Comparison of ENCODE assay signal across 13 mouse cellular contexts in genomic region chr2:159491090-159491489, GRCm38 (mm10).
A peak's percentile ranks its signal among the peaks of the same experiment; 100 is the strongest.
DNase-seq lines count a peak whose midpoint lies in the region; ATAC-seq lines count a peak whose summit lies in the region.
"Had no signal": no experiment of that assay in that cellular context is flagged by ENCODE, and none has a peak within 500 bp of the region (broad histone marks: within the 10 kb centered on the region; RNA-seq: fewer than 3 reads in every experiment).

No protein-coding gene starts in this region.

- 59% methylated on average over 3 of the region's 3 CpGs for WGBS in heart, embryonic 12.5 days
- 62% methylated on average over 3 of the region's 3 CpGs for WGBS in neural tube, embryonic 11.5 days

- no peak overlapping the region for H3K9ac ChIP-seq in heart, embryonic 12.5 days
- H3K9ac ChIP-seq in neural tube, embryonic 11.5 days (ENCODE audit: low read length) = no peak overlapping the region
- H3K9ac ChIP-seq: lung, embryonic 15.5 days had no signal

- H3K36me3 ChIP-seq in heart, embryonic 12.5 days = no peaks in the 10 kb centered on the region
- no peaks in the 10 kb centered on the region for H3K36me3 ChIP-seq in neural tube, embryonic 11.5 days (ENCODE audit: control insufficient read depth, insufficient read depth, low read length)
- H3K36me3 ChIP-seq: lung, embryonic 15.5 days had no signal

- H3K27me3 ChIP-seq in heart, embryonic 12.5 days (replicated peaks) = no peaks in the 10 kb centered on the region
- no peaks in the 10 kb centered on the region for H3K27me3 ChIP-seq in neural tube, embryonic 11.5 days (ENCODE audit: control insufficient read depth, insufficient read depth, low read length)
- H3K27me3 ChIP-seq: CH12.LX; lung, embryonic 15.5 days had no signal

- intact Hi-C loops in gastrocnemius, postnatal 14 days (cut with DNase I; ENCODE audit: low total_unique reads) = no loop called here

- H3K27ac ChIP-seq in heart, embryonic 12.5 days (ENCODE audit: poor library complexity, severe bottlenecking) = no peak overlapping the region
- H3K27ac ChIP-seq in neural tube, embryonic 11.5 days (ENCODE audit: low read depth, low read length) = no peak overlapping the region
- H3K27ac ChIP-seq: left cerebral cortex, adult 2 months; lung, embryonic 15.5 days had no signal

- no peaks in the 10 kb centered on the region for H3K9me3 ChIP-seq in heart, embryonic 12.5 days (replicated peaks)
- H3K9me3 ChIP-seq in neural tube, embryonic 11.5 days (ENCODE audit: control insufficient read depth, low read length) = no peaks in the 10 kb centered on the region
- H3K9me3 ChIP-seq: lung, embryonic 15.5 days had no signal

- no peak overlapping the region for H3K4me2 ChIP-seq in heart, embryonic 12.5 days
- H3K4me2 ChIP-seq in neural tube, embryonic 11.5 days (ENCODE audit: low read depth) = no peak overlapping the region
- H3K4me2 ChIP-seq: lung, embryonic 15.5 days had no signal

- 0 out of 2 replicates have a peak, but pooled peaks cover 3% of the 10 kb centered on the region for H3K4me1 ChIP-seq in heart, embryonic 12.5 days (replicated peaks)
- no peaks in the 10 kb centered on the region for H3K4me1 ChIP-seq in neural tube, embryonic 11.5 days (ENCODE audit: control insufficient read depth, insufficient read depth, low read length)
- H3K4me1 ChIP-seq: lung, embryonic 15.5 days had no signal

- peak; percentile 70 to 81 for DNase-seq in heart, adult 18-20 months
- DNase-seq in neural tube, embryonic 11.5 days (ENCODE audit: low spot score) = peak; percentile 30
- no peak for DNase-seq in neural tube, embryonic 10.5 days (ENCODE audit: extremely low spot score, low spot score)
- peak; percentile 77 for DNase-seq in gastrocnemius, postnatal 14 days
- peak; percentile 52 for DNase-seq in ovary, postnatal 14 days (ENCODE audit: low spot score)
- no peak for DNase-seq in layer of hippocampus, adult 9-11 months
- DNase-seq in thymus, adult 18-20 months = no peak
- DNase-seq: cerebellum, postnatal 36 days; thymus, postnatal 14 days had no signal

- ATAC-seq in heart, embryonic 12.5 days (ENCODE audit: insufficient number of reproducible peaks, low FRiP score) = no peak
- no peak for ATAC-seq in neural tube, embryonic 11.5 days (ENCODE audit: insufficient read depth, low FRiP score, low TSS enrichment)

- no peak overlapping the region for H3K4me3 ChIP-seq in heart, embryonic 12.5 days
- no peak overlapping the region for H3K4me3 ChIP-seq in neural tube, embryonic 11.5 days (ENCODE audit: low read depth, low read length)
- H3K4me3 ChIP-seq: left cerebral cortex, adult 2 months; lung, embryonic 15.5 days had no signal

Comparison
In these comparisons a context has a peak if more than half of its experiments do, and no peak if none do; other contexts are left out.
1. DNase-seq: peak in heart, adult 18-20 months (2 of 2), neural tube, embryonic 11.5 days (single experiment), gastrocnemius, postnatal 14 days (single experiment) and ovary, postnatal 14 days (single experiment); none in neural tube, embryonic 10.5 days (single experiment), layer of hippocampus, adult 9-11 months (single experiment) and thymus, adult 18-20 months (0 of 2).